Mouse (Mus musculus) subcutaneous adipose tissue, adult 2 months (tissue): ENCODE results near the gene Gtf2a1l. TPM values are rescaled to one million over a fixed set of nuclear protein-coding genes. Genes with fewer than 3 reads are reported as not detected.

Experiments used
- polyA plus RNA-seq: library from polyadenylated mRNA; depleted of rRNA; stranded (reverse); fragments of >200 nt; gene quantifications from 2 replicates; pipeline ENCODE4 v1.2.3, GENCODE M21; 2012; ENCODE audit warnings: low replicate concordance; rRNA removed

Gene Gtf2a1l
- 0.31 TPM in 1 of 2 replicates, not detected in the other for polyA plus RNA-seq

DNA sequence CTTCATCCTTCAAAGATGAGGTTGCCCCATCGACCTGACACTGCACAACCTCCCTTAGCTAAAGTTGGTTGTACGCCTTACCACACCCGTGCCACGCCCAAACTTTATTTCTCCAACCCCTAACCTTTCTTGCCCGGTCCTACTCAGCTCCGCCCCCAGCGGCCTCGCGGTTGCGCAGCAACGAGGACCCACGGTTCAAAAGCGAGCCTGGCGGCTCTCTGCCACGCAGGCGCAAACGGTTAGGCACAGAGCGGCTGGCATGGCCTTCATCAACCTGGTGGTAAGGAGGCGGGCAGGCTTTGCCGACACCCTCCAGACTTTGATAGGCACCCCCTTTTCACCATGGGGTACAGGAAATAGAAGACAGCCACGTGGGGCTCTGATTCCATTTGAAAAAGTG is at the start of gene Gtf2a1l:
Gene Gtf2a1l (plus strand): TSS at position 209 of the 400 bp plus-strand sequence.

Other genes with a start within 250 kb of the Gtf2a1l start
- gene Foxn2, start 227.9 kb upstream of the Gtf2a1l start, polyA plus RNA-seq, result 5.1 and 7.9 TPM in 2 replicates
- 23.3 and 32.2 TPM in 2 replicates for gene Ppp1r21, start 138.5 kb upstream of the Gtf2a1l start, polyA plus RNA-seq
- gene Ston1, start 71.0 kb upstream of the Gtf2a1l start, polyA plus RNA-seq, result 17.1 and 37.4 TPM in 2 replicates
- 0.19 and 0.36 TPM in 2 replicates for gene Lhcgr, start 123.3 kb downstream of the Gtf2a1l start, polyA plus RNA-seq